Mouse (Mus musculus): ENCODE measurements around the gene Nlrp9c.
"Not testable (repeated sequence)": the region's sequence is repeated elsewhere in the genome, so short reads cannot be mapped to it uniquely, and the experiment has no call there.

Nlrp9c gene

GRCm38 (mm10) chr7:26403600-26403999 is at the start of gene Nlrp9c:
TSS of gene Nlrp9c (minus strand) at chr7:26403700.
- DNase-seq (ENCODE audit: low spot score), result not testable (repeated sequence)

- no peak for DNase-seq (ENCODE audit: low spot score)
These were observed 31.3 kb upstream of the Nlrp9c start, which contains the start of gene Nlrp4a for GRCm38 (mm10) chr7:26434813-26435212. TSS of gene Nlrp4a (plus strand) at chr7:26435113.

GRCm38 (mm10) chr7:26391811-26392210 is 11.7 kb downstream of the Nlrp9c start:
- DNase-seq (ENCODE audit: low spot score), result not testable (repeated sequence)

- DNase-seq (ENCODE audit: low spot score), result not testable (repeated sequence)
These were observed 12.4 kb downstream of the Nlrp9c start for GRCm38 (mm10) chr7:26391137-26391536.

- DNase-seq (ENCODE audit: low spot score), result not testable (repeated sequence)
These were observed 16.8 kb downstream of the Nlrp9c start for GRCm38 (mm10) chr7:26386691-26387090.

GRCm38 (mm10) chr7:26380807-26381206 is 22.7 kb downstream of the Nlrp9c start:
- no peak for DNase-seq (ENCODE audit: low spot score)

- not testable (repeated sequence) for DNase-seq (ENCODE audit: low spot score)
These were observed 30.3 kb downstream of the Nlrp9c start for GRCm38 (mm10) chr7:26373221-26373620.

- not testable (repeated sequence) for DNase-seq (ENCODE audit: low spot score)
These were observed 46.8 kb downstream of the Nlrp9c start for GRCm38 (mm10) chr7:26356719-26357118.

GRCm38 (mm10) chr7:26352258-26352657 is 51.2 kb downstream of the Nlrp9c start:
- DNase-seq (ENCODE audit: low spot score), result not testable (repeated sequence)

GRCm38 (mm10) chr7:26350177-26350576 is 53.3 kb downstream of the Nlrp9c start:
- DNase-seq (ENCODE audit: low spot score), result not testable (repeated sequence)

GRCm38 (mm10) chr7:26320361-26320760 is 83.1 kb downstream of the Nlrp9c start:
- DNase-seq (ENCODE audit: low spot score), result peak; percentile 6

GRCm38 (mm10) chr7:26315809-26316208 is 87.7 kb downstream of the Nlrp9c start:
- DNase-seq (ENCODE audit: low spot score), result not testable (repeated sequence)

- not testable (repeated sequence) for DNase-seq (ENCODE audit: low spot score)
These were observed 88.3 kb downstream of the Nlrp9c start for GRCm38 (mm10) chr7:26315194-26315593.

GRCm38 (mm10) chr7:26311786-26312185 is 91.7 kb downstream of the Nlrp9c start:
- not testable (repeated sequence) for DNase-seq (ENCODE audit: low spot score)

- DNase-seq (ENCODE audit: low spot score), result not testable (repeated sequence)
These were observed 96.6 kb downstream of the Nlrp9c start, which contains the start of gene Cyp2a4 for GRCm38 (mm10) chr7:26306926-26307325. TSS of gene Cyp2a4 (plus strand) at chr7:26307169.

GRCm38 (mm10) chr7:26303429-26304166 is 99.9 kb downstream of the Nlrp9c start:
- DNase-seq (ENCODE audit: low spot score), result not testable (repeated sequence)

Data from urinary bladder, postnatal 25 days (tissue).